ENCODE assay signal across 8 mouse cellular contexts in genomic region chr3:95894317-95895160, GRCm38 (mm10). TPM values are rescaled to one million over a fixed set of nuclear protein-coding genes. Genes with fewer than 3 reads are reported as not detected.
DNase-seq lines count a peak whose midpoint lies in the region; ATAC-seq and TF ChIP-seq lines count a peak whose summit lies in the region.

No protein-coding gene starts in this region.

- H3K4me1 ChIP-seq in CH12.LX (ENCODE audit: control insufficient read depth in 1 of 2, insufficient read depth in 2 of 2): peaks cover 10 to 50% of the 10 kb centered on the region in 2 experiments
- peaks cover 5% of the 10 kb centered on the region for H3K4me1 ChIP-seq in kidney, adult 2 months (ENCODE audit: control insufficient read depth, insufficient read depth, low read length)
- H3K4me1 ChIP-seq in liver, postnatal 0 days (ENCODE audit: insufficient read depth): peaks cover 32% of the 10 kb centered on the region
- H3K4me1 ChIP-seq in olfactory bulb, adult 2 months (ENCODE audit: control insufficient read depth, insufficient read depth, low read length): peaks cover 22% of the 10 kb centered on the region

- WGBS in kidney, adult 2 months: 3% methylated on average over 16 of the region's 16 CpGs
- 8% methylated on average over 16 of the region's 16 CpGs for WGBS in liver, postnatal 0 days (ENCODE audit: insufficient replicate concordance)
- WGBS in olfactory bulb, adult 2 months: 3% methylated on average over 16 of the region's 16 CpGs

- TF ChIP-seq CTCF in CH12.LX (conservative IDR thresholded peaks at IDR 0.05 in 1 of 2, IDR thresholded peaks at IDR 0.05 in 1 of 2; ENCODE audit: low read depth in 2 of 2, low read length in 2 of 2): no peak
- no peak for TF ChIP-seq CTCF in kidney, adult 2 months (conservative IDR thresholded peaks at IDR 0.05; ENCODE audit: insufficient read depth, insufficient read length, low read depth, low read length)
- TF ChIP-seq CTCF in liver, postnatal 0 days (IDR thresholded peaks at IDR 0.05; ENCODE audit: low read depth): no peak
- TF ChIP-seq CTCF in olfactory bulb, adult 2 months (IDR thresholded peaks at IDR 0.05; ENCODE audit: insufficient read depth, low read depth, low read length): no peak

- peak overlapping the region; percentile 99 for H3K9ac ChIP-seq in CH12.LX (ENCODE audit: insufficient read depth, low read depth)
- peak overlapping the region; percentile 85 for H3K9ac ChIP-seq in liver, postnatal 0 days (replicated peaks)

- H3K4me3 ChIP-seq in CH12.LX (replicated peaks in 1 of 3; ENCODE audit: low read depth in 2 of 3, low read length in 2 of 3, poor library complexity in 1 of 3): peak overlapping the region; percentile 85 to 98 (median 90)
- H3K4me3 ChIP-seq in kidney, adult 2 months (ENCODE audit: insufficient read depth, low read depth, low read length): peak overlapping the region; percentile 76
- peak overlapping the region; percentile 75 for H3K4me3 ChIP-seq in liver, postnatal 0 days (ENCODE audit: low read depth, low read length)
- peak overlapping the region; percentile 62 for H3K4me3 ChIP-seq in olfactory bulb, adult 2 months (ENCODE audit: insufficient read depth, low read depth, low read length)

- TF ChIP-seq RAD21 in CH12.LX (IDR thresholded peaks at IDR 0.05; ENCODE audit: low read depth, low read length): no peak

- in situ Hi-C loops in CH12.LX (cut with MboI; ENCODE audit: low pct_ligation_motif_present, low pct_unique_long_range_greater_than_20kb, low sequenced_read_pairs): no loop called here

- H3K27ac ChIP-seq in CH12.LX (ENCODE audit: insufficient read depth, low read depth): no peak overlapping the region; the same call in 1 of the 2 replicates
- peak overlapping the region; percentile 93 for H3K27ac ChIP-seq in kidney, adult 2 months (ENCODE audit: insufficient read depth, low read depth, low read length)
- peak overlapping the region; percentile 77 for H3K27ac ChIP-seq in liver, postnatal 0 days (ENCODE audit: low read depth)
- H3K27ac ChIP-seq in olfactory bulb, adult 2 months (ENCODE audit: insufficient read depth, low read depth, low read length): peak overlapping the region; percentile 59; the same call in 1 of the 2 replicates

- dilution Hi-C loops in CH12.LX (cut with MboI; ENCODE audit: extremely low pct_ligation_motif_present, extremely low pct_unique_long_range_greater_than_20kb, low sequenced_read_pairs): no loop called here

- peaks cover 7 to 31% of the 10 kb centered on the region in 2 experiments for H3K36me3 ChIP-seq in CH12.LX (replicated peaks in 1 of 2; ENCODE audit: control insufficient read depth in 1 of 2, insufficient read depth in 1 of 2, low read length in 1 of 2)
- H3K36me3 ChIP-seq in kidney, adult 2 months (ENCODE audit: control insufficient read depth, insufficient read depth, low read length): no peaks in the 10 kb centered on the region
- 0 out of 2 replicates have a peak, but pooled peaks cover 4% of the 10 kb centered on the region for H3K36me3 ChIP-seq in liver, postnatal 0 days (replicated peaks; ENCODE audit: insufficient read depth, low read length)

- no peak for ATAC-seq in liver, postnatal 0 days

- H3K27me3 ChIP-seq in CH12.LX (replicated peaks): no peaks in the 10 kb centered on the region
- H3K27me3 ChIP-seq in kidney, adult 2 months (replicated peaks; ENCODE audit: control insufficient read depth, insufficient read depth, low read length): no peaks in the 10 kb centered on the region
- H3K27me3 ChIP-seq in liver, postnatal 0 days (ENCODE audit: insufficient read depth, low read length): no peaks in the 10 kb centered on the region

- no peak for TF ChIP-seq POLR2A in CH12.LX (IDR thresholded peaks at IDR 0.05; ENCODE audit: low read depth, low read length)
- no peak for TF ChIP-seq POLR2A in kidney, adult 2 months (IDR thresholded peaks at IDR 0.05; ENCODE audit: low read depth, low read length)
- TF ChIP-seq POLR2A in olfactory bulb, adult 2 months (IDR thresholded peaks at IDR 0.05; ENCODE audit: insufficient read depth, low read depth, low read length): no peak

- no peak for DNase-seq in CH12.LX (ENCODE audit: extremely low read depth)
- DNase-seq in R1 (ENCODE audit: low read depth, low spot score): peak; percentile 47
- peak; percentile 74 for DNase-seq in embryo, embryonic 10.5 days (ENCODE audit: low spot score)
- DNase-seq in heart, adult 8-10 months (ENCODE audit: low spot score): peak; percentile 67
- DNase-seq in kidney, adult 2 months: peak; percentile 88
- DNase-seq in liver, postnatal 0 days: peak; percentile 47
- no peak for DNase-seq in frontal cortex, postnatal 25 days (ENCODE audit: low spot score in 2 of 2)

- no peak for TF ChIP-seq EP300 in CH12.LX (IDR thresholded peaks at IDR 0.05; ENCODE audit: low read length)
- TF ChIP-seq EP300 in liver, postnatal 0 days (IDR thresholded peaks at IDR 0.05; ENCODE audit: low read depth): no peak

- H3K79me2 ChIP-seq in CH12.LX (replicated peaks; ENCODE audit: control insufficient read depth, extremely low read depth, insufficient read depth, poor library complexity, severe bottlenecking): peaks cover 16% of the 10 kb centered on the region

- H3K9me3 ChIP-seq in CH12.LX (replicated peaks; ENCODE audit: low read length): no peaks in the 10 kb centered on the region
- H3K9me3 ChIP-seq in liver, postnatal 0 days (ENCODE audit: low read length): no peaks in the 10 kb centered on the region

- H3K4me2 ChIP-seq in CH12.LX (ENCODE audit: insufficient read depth, low read depth, poor library complexity, severe bottlenecking): peak overlapping the region; percentile 92
- H3K4me2 ChIP-seq in liver, postnatal 0 days (ENCODE audit: low read depth, low read length): peak overlapping the region; percentile 94

TF ChIP-seq in CH12.LX, 34 proteins besides CTCF, POLR2A, EP300 and RAD21 (continues in another document):
- TF ChIP-seq ELF1 (IDR thresholded peaks at IDR 0.05; ENCODE audit: low read depth, low read length): no peak
- TF ChIP-seq ZNF384 (IDR thresholded peaks at IDR 0.05; ENCODE audit: low read depth, low read length): no peak
- TF ChIP-seq SIN3A (IDR thresholded peaks at IDR 0.05; ENCODE audit: low read length): no peak; the same call in 1 of the 2 replicates
- no peak for TF ChIP-seq NELFE (IDR thresholded peaks at IDR 0.05; ENCODE audit: low read depth, low read length)
- TF ChIP-seq GABPA (IDR thresholded peaks at IDR 0.05; ENCODE audit: insufficient replicate concordance, low read depth, low read length): no peak
- TF ChIP-seq MEF2A (IDR thresholded peaks at IDR 0.05; ENCODE audit: borderline replicate concordance, low read depth, low read length): no peak
- no peak for TF ChIP-seq ZKSCAN1 (IDR thresholded peaks at IDR 0.05; ENCODE audit: borderline replicate concordance, low read depth, low read length)
- TF ChIP-seq MXI1 (IDR thresholded peaks at IDR 0.05; ENCODE audit: low read depth, low read length): no peak
- no peak for TF ChIP-seq RCOR1 (conservative IDR thresholded peaks at IDR 0.05; ENCODE audit: low read depth, low read length)
- TF ChIP-seq MAFK (IDR thresholded peaks at IDR 0.05; ENCODE audit: insufficient replicate concordance, low read length): no peak
- no peak for TF ChIP-seq E2F4 (IDR thresholded peaks at IDR 0.05; ENCODE audit: insufficient replicate concordance, low read depth, low read length)

RNA-seq across cellular contexts. Expression of gene Aph1a, which starts 0.8 kb away (rescaled TPM):
- total RNA-seq in CH12.LX (2012; rRNA removed) (63.8 and 69.4 TPM in 2 replicates), CH12.LX (2014; rRNA removed) (45.5 and 46.6 TPM in 2 replicates)
- 59.9 and 62.2 TPM in 2 replicates for polyA plus RNA-seq in CH12.LX (2012; ENCODE audit: insufficient read length, low read depth)
- total RNA-seq in heart, adult 8-10 months (2022): 100 to 1,000 TPM; 102 to 115 (median 107) TPM
- 177 and 182 TPM in 2 replicates for polyA plus RNA-seq in kidney, adult 2 months (2012; rRNA removed)
- 17.1 and 22.9 TPM in 2 replicates for polyA plus RNA-seq in liver, postnatal 0 days (2015; fragmentation: Nextera tagmentation; extraction: Ambion mirVana)
- not detected in 2 replicates for polyA plus RNA-seq in olfactory bulb, adult 2 months (2012; ENCODE audit: insufficient read depth, insufficient read length, low replicate concordance, missing spikeins)

RNA-seq across cellular contexts. Expression of gene BC028528, which starts 2.7 kb away (rescaled TPM):
- total RNA-seq in CH12.LX (2012; rRNA removed) (15.6 and 17.2 TPM in 2 replicates), CH12.LX (2014; rRNA removed) (40.6 and 54.0 TPM in 2 replicates)
- polyA plus RNA-seq in CH12.LX (2012; ENCODE audit: insufficient read length, low read depth): 43.9 and 46.1 TPM in 2 replicates
- total RNA-seq in heart, adult 8-10 months (2022): 10 to 100 TPM in 2 of 4 experiments, 1 to 10 TPM in 2; 6.3 to 12.0 (median 8.4) TPM
- 5.7 and 8.1 TPM in 2 replicates for polyA plus RNA-seq in kidney, adult 2 months (2012; rRNA removed)
- 7.6 and 7.9 TPM in 2 replicates for polyA plus RNA-seq in liver, postnatal 0 days (2015; fragmentation: Nextera tagmentation; extraction: Ambion mirVana)
- polyA plus RNA-seq in olfactory bulb, adult 2 months (2012; ENCODE audit: insufficient read depth, insufficient read length, low replicate concordance, missing spikeins): not detected in 2 replicates

RNA-seq across cellular contexts. Expression of gene Car14, which starts 10.0 kb away (rescaled TPM):
- 0.13 TPM in 2 replicates for total RNA-seq in CH12.LX (2012; rRNA removed)
- total RNA-seq in CH12.LX (2014; rRNA removed): not detected in 2 replicates
- 0.36 and 0.97 TPM in 2 replicates for polyA plus RNA-seq in CH12.LX (2012; ENCODE audit: insufficient read length, low read depth)
- 100 to 1,000 TPM; 170 to 196 (median 181) TPM for total RNA-seq in heart, adult 8-10 months (2022)
- polyA plus RNA-seq in kidney, adult 2 months (2012; rRNA removed): 206 TPM in 2 replicates
- polyA plus RNA-seq in liver, postnatal 0 days (2015; fragmentation: Nextera tagmentation; extraction: Ambion mirVana): 15.2 and 17.3 TPM in 2 replicates
- not detected in 2 replicates for polyA plus RNA-seq in olfactory bulb, adult 2 months (2012; ENCODE audit: insufficient read depth, insufficient read length, low replicate concordance, missing spikeins)

RNA-seq across cellular contexts. Expression of gene Ciart, which starts 12.5 kb away (rescaled TPM):
- 0.88 and 1.0 TPM in 2 replicates for total RNA-seq in CH12.LX (2012; rRNA removed)
- total RNA-seq in CH12.LX (2014; rRNA removed): 1.0 and 1.2 TPM in 2 replicates
- polyA plus RNA-seq in CH12.LX (2012; ENCODE audit: insufficient read length, low read depth): 5.1 and 5.8 TPM in 2 replicates
- 10 to 100 TPM; 12.0 to 58.8 (median 26.9) TPM for total RNA-seq in heart, adult 8-10 months (2022)
- 5.1 and 6.0 TPM in 2 replicates for polyA plus RNA-seq in kidney, adult 2 months (2012; rRNA removed)
- 0.77 and 1.00 TPM in 2 replicates for polyA plus RNA-seq in liver, postnatal 0 days (2015; fragmentation: Nextera tagmentation; extraction: Ambion mirVana)
- polyA plus RNA-seq in olfactory bulb, adult 2 months (2012; ENCODE audit: insufficient read depth, insufficient read length, low replicate concordance, missing spikeins): not detected in 2 replicates

RNA-seq across cellular contexts. Expression of gene Mrps21, which starts 23.2 kb away (rescaled TPM):
- 317 and 415 TPM in 2 replicates for total RNA-seq in CH12.LX (2012; rRNA removed)
- total RNA-seq in CH12.LX (2014; rRNA removed): 453 and 557 TPM in 2 replicates
- polyA plus RNA-seq in CH12.LX (2012; ENCODE audit: insufficient read length, low read depth): 251 and 292 TPM in 2 replicates
- 100 to 1,000 TPM; 312 to 354 (median 350) TPM for total RNA-seq in heart, adult 8-10 months (2022)
- 172 and 274 TPM in 2 replicates for polyA plus RNA-seq in kidney, adult 2 months (2012; rRNA removed)
- 145 and 157 TPM in 2 replicates for polyA plus RNA-seq in liver, postnatal 0 days (2015; fragmentation: Nextera tagmentation; extraction: Ambion mirVana)
- not detected in 2 replicates for polyA plus RNA-seq in olfactory bulb, adult 2 months (2012; ENCODE audit: insufficient read depth, insufficient read length, low replicate concordance, missing spikeins)

Comparison
In these comparisons a context has a peak if more than half of its experiments do, and no peak if none do; other contexts are left out.
1. DNase-seq: peak in R1 (single experiment), embryo, embryonic 10.5 days (single experiment), heart, adult 8-10 months (single experiment), kidney, adult 2 months (single experiment) and liver, postnatal 0 days (single experiment); none in CH12.LX (single experiment) and frontal cortex, postnatal 25 days (0 of 2).
2. RNA of gene Aph1a, which starts 0.8 kb away (polyA plus RNA-seq): 177 to 182 TPM in kidney, adult 2 months, 59.9 to 62.2 TPM in CH12.LX and 17.1 to 22.9 TPM in liver, postnatal 0 days; not detected in olfactory bulb, adult 2 months; every median in the first group is over 10 times any median in the second.
3. Peak in every context shown above with its lines, with median percentiles within 50 percentile points of each other: H3K4me3 ChIP-seq.